Mouse (Mus musculus) adrenal gland, postnatal 10 days (tissue): Measurements from ENCODE around the gene Acad9. TPM values are rescaled to one million over a fixed set of nuclear protein-coding genes. Genes with fewer than 3 reads are reported as not detected.
A peak's percentile ranks its signal among the peaks of the same experiment; 100 is the strongest.

Source experiments
- DNase-seq: peaks from one replicate; pipeline ENCODE4 v3.0.0; 2021; ENCODE audit warnings: mixed read lengths
- long read RNA-seq, 2 experiments: library from polyadenylated mRNA; stranded (forward); transcript quantifications; one replicate each; pipeline ENCODE4 v2.0.0; 2021
- total RNA-seq, 2 experiments: library from RNA; stranded (reverse); gene quantifications; 2 replicates each; pipeline ENCODE4 v1.2.3; 2021

Acad9 gene
- total RNA-seq: 10 to 100 TPM; 56.7 to 64.7 TPM
- long read RNA-seq, experiment 1, transcript Acad9-201 (18 exons, 3,930 nt): major isoform, 112 of 131 reads
- long read RNA-seq, experiment 1, partial matches to known transcripts: 7 of 131 reads
- long read RNA-seq, experiment 1, other reads (novel, unspliced or antisense): 11 of 131 reads
- long read RNA-seq, experiment 2, transcript Acad9-201 (18 exons, 3,930 nt): major isoform, 58 of 69 reads
- long read RNA-seq, experiment 2, partial matches to known transcripts: 2 of 69 reads
- long read RNA-seq, experiment 2, other reads (novel, unspliced or antisense): 9 of 69 reads

DNA sequence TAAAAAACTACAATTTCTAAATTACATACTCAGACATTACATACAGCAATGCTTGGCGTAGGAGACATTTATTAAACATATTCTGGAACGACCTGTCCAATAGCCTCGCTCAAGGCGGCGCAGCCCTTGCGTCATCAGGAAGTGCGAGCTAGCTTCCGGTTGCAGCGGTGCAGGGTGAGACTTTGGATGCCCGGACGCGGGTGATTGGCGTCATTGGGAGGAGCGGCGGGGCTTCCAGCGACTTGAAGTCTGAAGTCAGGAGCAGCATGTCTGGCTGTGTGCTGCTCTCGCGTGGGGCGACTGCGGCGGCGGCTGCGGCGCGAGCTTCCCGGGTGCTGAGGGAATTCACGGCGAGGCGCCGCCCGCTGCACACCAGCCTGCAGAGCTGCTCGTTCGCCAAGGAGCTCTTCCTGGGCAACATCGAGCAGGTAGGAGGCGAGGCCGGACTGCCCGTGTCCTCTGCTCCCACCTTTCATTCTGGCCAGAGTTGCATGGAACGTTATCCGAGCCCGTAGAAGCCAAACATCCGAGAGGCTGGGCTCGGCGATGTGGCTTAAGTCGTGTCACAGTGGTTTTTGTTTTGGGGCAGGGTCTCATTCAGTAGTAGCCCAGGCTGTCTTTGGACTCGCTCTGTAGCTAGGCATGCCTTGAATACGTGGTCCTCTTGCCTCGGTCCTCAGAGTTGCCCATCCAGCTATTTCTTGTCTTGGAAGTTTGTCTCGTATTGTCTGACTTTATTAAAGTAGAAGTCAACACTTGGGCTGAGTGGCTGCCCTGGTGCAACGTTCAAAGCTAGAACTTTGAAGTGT is at the start of gene Acad9:
Acad9 (plus strand) TSS at position 137 of the 809 bp plus-strand sequence.
- peak; percentile 97 for DNase-seq

DNA sequence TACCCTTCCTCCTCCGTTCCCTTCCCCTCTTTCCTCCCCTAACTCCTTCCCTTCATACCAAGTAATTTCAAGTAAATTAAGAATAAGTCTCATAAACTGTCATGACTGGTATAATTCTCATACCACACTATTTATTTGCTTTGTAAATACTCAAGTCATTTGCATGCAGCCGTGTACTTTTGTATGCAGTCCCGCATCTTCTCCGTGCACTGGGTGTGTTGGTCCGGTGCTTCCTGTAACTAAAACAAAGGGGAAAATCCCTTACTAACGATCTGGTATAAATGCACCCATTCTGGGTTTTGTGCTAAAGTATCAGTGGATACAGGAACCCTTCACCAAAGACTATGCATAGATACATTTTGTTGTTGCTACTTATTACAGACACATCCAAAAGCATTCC is 40.0 kb upstream of the Acad9 start:
- DNase-seq: no peak

DNA sequence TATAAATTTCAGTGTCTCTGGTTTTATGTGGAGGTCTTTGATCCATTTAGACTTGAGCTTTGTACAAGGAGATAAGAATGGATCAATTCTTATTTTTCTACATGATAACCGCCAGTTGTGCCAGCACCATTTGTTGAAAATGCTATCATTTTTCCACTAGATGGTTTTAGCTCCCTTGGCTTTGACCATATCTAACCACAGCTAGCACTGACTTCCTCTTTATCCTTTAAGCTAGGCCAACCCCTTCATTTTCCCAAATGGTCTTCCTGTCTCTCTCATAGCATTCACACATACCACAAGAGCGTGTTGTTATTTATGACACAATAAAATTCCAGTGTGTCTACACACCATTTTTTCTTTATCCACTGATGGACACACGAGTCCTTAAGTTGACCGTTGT is 35.8 kb upstream of the Acad9 start:
- no peak for DNase-seq

DNA sequence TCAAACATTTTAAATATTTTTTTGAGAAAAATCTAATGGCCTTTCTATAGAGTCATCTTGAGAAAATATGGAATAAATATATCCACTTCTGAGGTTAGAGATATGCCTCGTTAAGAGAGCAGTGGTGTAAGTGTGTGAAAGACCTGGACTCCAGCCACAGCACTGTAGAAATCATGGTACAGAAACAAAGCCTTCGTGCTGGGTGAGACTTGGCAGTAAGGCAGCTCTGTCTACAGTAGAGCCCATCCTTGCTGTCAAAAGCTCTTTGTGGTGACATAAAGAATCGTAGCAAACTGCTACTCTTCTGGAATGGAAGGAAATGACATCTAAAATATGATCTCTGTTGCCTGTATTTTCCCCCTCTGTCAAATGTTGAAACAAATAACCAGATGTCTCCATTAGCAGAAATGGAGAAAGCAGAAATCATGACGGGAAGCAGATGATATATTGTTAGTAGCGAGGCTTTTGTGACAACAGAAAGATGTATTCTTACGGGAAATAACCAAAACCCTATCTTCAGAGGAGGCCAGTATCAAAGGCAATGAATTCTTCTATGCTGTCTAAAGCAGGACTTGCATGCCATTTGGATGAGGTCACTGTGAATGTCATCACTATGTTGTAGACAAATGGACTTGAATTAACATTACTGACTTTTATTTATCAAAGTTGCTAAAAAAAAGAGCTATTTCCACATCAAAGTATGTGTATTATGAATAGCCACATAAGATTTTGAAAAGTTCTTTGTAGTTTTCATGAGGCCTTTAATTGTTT is 33.9 kb upstream of the Acad9 start:
- peak; percentile 15 for DNase-seq

DNA sequence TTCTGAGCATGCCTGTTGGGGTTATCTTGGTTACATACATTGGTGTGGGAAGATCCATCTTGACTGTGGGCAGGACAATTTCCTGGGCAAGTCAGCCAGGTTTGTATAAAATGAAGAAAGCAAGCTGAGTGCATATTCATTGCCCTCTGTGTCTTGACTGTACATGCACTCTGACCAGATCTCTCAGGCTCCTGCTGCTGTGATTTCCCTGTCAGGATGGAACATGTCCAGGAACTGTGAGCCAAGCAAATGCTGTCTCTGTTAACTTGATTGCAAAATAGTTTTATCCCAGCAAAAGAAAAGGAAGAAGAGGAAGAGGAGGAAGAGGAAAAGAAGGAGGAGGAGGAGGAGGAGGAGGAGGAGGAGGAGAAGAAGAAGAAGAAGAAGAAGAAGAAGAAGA is 21.3 kb upstream of the Acad9 start:
- DNase-seq: peak; percentile 31

DNA sequence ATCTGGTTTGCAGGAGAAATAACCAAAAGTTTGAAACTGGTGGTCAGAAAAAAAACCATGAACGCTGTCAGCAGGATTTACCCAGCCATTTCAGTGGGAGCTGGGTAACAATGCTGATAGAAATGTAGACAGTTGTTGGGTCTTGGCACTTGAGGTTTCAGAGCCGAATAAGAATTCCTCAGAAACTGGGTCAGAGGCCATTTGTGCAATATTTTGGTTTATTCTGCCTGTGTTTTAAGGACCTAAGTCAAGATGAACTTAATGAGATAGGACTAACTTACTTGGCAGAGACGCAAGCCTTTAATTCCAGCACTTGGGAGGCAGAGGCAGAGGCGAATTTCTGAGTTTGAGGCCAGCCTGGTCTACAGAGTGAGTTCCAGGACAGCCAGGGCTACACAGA is 20.7 kb upstream of the Acad9 start:
- peak; percentile 5 for DNase-seq

DNA sequence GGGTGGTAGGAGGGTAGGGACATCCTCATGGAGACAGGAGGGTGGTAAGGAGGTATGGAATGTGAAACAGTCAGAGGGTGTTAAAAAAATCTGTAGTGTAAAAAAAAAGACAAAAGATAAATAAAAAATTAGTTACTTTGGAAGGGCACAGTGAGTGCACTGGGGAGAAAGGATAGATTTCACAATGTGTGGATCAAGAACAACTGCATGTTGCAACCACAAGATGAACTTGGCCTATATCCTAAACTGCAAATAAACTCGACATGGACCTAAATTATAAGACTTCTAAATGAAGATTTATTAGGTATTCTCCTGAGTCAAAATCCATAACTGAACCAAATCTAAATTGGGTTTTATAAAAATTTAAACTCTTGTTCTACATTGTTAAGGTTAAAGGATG is 16.7 kb upstream of the Acad9 start:
- DNase-seq: no peak

DNA sequence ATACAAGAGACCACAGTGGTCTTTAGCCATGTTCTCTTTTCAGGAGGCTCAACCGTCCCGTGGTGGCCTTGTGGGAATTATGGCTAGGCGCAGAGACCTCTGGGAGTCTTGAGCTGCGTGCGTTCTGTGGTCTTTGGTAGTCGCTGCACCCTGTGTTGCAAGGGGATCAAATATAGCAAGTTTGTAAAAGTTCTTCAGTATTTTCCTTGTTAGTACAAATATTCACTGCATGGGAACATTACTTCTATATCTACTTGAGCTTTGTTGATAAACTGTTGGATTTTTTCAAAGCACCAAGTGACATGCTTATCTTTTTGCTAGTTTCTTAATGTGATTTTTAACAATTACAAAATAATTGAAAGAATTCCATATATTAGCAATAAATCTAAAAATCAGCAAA is 12.3 kb upstream of the Acad9 start, which contains the start of gene Ccdc144b:
Ccdc144b (minus strand) TSS at position 101 of the 400 bp plus-strand sequence.
- no peak for DNase-seq

DNA sequence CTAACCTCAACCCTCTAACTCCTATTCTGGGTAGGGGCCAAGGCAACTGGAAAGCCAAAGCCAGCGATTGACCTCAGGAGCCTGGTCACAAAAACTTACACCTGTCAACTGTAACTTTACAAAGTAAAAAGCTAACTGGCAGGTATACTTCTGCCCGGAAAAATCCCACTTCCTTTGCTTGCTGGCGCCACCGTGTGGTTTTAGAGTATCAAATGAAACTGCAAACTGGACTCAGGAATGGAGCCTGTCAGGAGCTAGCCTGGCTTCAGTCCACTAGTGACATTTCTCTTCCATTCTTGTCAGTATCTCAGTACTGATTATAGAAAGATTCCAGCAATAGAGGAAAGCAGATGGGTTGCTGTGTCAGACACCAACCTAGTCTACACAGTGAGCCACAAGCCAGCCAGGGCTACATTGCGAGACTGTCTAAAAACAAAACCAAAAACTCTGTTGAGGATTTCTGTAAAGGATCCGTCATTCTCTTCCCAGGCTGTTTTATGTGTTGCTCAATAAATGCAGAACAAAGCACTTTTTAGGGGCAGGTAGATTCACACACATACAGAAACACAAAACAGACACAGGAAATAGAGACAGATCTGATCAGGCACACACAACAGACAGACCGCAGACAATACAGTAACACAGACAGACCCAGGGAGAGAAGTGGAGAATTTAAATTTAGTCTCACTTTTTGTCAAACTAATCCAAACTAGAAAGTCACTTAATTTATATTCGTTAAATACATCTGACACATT is 5.5 kb upstream of the Acad9 start:
- DNase-seq: peak; percentile 80

DNA sequence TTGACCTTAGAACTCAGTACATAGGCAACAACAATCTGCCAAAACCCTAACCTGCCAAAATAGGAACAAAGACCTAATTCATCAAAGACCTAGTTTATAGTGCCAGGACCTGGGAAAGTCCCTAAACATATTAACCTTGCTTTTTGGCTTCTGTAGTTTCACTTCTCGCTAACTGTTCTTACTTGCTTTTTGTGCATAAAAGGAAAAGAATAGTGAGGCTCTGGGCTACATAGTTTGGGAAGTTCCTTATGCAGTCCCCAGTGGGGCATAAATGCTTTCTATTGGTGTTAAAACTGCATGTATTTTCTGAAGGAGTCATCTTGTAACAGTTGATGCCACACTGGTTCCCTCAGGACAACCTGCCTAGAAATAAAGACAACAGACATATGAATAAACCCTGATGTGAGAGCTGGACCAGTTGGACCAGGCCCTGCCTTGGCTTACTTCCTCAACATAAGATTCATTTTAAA is 1.2 kb upstream of the Acad9 start:
- no peak for DNase-seq

DNA sequence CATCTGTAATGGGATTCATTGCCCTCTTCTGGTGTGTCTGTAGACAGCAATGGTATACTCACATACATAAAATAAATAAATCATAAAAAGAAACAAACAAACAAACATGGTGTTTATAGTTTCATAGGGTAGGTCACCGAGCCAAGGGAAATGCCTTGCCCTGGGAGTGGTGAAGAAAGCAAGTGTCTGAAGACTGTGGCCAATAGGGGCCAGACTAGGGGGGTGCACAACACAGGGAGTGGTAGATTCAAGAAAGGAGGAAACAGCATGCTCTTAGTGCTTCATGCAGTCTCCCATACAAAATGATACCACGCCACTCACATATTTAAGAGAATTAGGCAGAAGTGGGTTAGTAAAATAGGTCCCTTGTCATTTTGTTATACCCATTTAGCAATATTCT is 613 bp upstream of the Acad9 start:
- no peak for DNase-seq

DNA sequence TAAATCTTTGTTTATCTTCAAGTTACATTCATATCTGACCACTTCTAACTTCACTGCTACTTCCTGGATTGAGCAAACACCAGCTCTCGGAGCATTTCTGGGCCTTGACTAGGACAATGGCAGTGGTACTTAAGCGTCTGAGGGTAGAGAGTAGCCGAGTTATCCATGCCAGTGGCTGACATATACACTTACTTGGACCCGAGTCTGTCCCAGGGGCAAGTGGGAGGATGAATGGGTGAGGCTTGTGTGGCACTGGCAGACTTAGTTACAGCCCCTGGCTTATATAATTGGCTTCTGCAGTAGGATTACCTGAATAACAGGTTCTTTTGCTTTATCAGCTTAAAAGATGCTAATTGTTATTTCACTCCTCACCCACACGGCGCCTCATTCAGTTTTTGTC is 2.0 kb downstream of the Acad9 start:
- no peak for DNase-seq

DNA sequence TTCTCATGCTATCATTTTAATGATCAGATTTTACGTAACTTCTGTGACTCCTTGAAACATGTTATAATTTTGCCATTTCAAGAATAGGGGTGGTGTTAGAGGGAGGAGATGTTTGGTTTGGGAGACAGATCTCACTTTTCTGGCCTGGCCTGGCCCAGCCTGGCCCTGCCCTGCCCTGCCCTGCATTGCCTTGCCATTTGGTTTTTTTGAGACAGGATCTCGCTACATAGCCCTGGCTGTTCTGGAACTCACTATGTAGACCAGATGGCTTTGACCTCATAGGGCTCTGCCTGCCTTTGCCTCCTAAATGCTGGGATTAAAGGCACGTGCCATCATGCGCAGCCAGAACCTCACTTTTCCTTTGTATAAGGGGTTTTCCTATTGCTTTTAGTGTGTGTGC is 4.7 kb downstream of the Acad9 start:
- DNase-seq: no peak

DNA sequence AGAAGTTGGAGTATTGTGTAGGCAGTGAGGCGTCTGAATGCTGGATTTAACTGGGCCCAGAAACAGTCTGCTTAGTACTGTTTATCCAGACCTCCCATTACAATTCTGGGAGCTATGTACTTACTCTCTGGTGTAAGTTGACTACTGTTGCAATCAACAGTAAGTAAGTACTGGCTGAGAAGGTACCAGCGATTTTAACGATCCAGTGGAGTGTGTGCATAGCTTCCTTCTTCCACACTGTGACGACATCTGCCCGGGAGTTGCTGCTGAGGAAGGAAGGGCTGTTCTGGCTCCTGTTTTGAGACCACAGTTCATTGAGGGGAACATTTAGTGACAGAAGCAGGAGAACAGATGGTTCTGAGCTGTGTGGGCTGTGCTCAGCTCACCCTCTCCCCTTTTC is 5.3 kb downstream of the Acad9 start:
- no peak for DNase-seq

DNA sequence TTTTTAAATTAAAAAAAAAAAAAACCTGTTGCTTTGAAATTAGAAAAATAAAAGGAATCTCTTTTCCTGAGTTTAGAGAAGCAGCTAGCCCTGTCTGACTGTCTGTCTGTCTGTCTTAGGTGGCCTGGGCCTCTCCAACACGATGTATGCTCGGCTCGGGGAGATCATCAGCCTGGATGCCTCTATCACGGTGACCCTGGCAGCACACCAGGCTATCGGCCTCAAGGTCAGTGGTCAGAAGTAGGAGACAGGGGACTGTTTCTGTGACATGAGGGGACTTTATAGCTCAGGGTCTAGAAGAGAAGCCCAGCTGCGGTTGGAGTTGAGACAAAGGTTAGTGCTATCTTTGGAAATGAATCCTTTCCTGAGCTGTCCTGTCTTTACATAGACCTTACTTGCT is 8.5 kb downstream of the Acad9 start:
- DNase-seq: no peak

DNA sequence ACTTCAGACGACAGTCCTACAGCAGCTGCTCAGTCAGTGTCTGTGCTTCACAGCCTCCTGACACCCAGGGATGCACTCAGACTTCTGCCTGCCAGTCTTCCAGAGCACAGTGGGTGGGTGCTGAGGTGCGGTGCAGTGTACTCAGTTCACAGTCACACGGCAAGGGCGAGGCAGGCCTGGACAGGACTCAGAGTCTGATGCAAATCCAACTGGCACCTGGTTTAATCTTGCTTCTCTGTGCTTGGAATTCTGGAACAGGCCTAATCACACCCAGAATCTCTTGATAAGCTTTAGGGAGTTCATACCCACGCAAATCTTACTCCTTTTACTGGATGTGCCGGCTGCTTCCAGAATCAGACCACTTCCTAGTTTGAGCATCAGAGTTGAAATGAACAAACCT is 9.7 kb downstream of the Acad9 start:
- DNase-seq: no peak

DNA sequence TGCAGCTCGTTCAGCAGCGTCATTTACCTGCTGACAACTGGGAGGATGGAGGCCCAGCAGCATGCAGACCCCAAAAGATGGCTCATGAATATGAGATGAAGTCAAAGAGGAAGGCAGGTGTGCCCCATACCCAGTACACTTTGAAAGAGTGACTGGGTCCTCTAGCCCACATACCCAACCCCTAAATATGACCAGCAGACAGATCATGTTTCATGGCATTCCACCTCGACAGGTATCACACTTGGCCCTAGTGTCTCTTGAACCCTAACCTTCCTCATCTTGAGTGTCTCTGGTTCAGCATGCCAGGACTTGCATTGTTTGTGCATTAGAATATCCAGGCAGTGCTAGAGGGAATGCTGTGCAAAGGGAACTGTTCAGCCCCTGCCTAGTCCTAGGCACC is 11.6 kb downstream of the Acad9 start:
- DNase-seq: no peak

DNA sequence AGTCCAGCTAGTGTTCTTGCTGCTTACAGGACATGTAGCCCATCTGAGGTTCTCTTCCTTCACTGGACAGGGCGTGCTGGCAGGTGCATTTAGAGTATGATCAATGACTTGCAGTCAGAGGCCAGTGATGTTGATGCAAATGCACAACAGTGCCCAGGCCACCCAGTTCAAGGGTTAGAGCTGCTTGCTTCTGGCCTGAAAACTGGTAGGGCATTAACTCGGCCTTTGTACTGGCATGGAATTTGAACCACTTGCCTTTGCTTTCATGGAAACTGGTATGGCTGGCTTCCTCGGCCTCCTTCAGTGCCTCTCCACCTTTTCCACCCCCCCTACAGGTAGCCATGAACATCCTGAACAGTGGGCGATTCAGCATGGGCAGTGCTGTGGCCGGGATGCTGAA is 14.1 kb downstream of the Acad9 start:
- no peak for DNase-seq

DNA sequence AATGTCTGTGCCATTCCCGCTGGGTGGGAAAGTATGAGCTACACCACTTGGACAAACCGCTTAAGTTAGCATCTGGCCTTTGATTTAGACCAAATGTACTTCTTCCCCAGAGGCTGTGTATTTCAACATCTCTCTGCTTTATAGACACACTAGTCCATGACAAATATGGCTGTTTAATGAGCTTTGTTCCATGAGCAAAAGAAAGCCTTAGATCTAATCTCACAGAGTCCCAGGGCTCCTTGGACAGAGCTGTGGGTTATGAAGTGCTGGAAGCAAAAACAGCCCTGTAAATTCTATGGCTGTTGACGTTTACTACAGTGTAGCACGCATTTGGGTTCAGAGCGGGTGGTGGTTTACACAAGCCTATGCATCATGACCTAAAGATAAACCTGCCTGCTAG is 15.0 kb downstream of the Acad9 start:
- no peak for DNase-seq

DNA sequence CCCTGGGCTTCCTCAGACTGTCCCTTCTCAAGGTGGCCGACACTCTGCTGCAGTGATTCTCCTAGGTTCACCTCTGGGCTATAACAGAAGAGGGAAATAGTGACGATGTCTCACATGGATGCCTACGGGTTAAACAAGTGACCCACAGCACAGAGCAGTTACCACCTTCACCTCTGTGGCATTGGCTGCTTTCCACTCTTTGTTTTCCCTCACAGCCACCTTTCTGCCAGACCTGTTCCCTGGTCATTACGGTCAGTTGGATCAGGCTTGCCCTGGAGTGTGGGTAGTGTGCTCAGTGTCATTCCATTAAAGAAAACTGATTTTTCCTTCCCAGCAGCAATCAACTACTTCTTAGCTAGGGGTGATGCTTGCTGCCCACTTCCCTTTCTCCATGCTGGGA is 17.1 kb downstream of the Acad9 start:
- no peak for DNase-seq

DNA sequence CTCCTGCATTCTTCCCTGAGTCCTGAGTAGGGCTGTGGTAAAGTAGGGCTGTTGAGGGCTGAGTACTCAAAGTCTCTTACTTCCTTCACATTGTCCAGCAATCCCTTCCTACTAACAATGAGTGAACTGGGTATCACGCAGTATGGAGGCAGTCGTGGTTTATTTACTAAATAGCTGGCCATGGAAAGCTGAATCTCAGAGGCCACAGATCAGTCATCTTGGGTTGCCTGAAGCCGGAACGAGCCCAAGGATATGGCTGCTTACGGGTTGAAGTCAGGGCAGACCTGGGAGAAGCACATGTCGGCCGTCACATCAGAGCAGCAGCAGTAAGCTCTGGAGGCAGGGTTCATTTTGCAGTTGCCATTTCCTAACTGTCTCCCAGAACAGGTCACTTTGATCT is 17.6 kb downstream of the Acad9 start:
- no peak for DNase-seq

DNA sequence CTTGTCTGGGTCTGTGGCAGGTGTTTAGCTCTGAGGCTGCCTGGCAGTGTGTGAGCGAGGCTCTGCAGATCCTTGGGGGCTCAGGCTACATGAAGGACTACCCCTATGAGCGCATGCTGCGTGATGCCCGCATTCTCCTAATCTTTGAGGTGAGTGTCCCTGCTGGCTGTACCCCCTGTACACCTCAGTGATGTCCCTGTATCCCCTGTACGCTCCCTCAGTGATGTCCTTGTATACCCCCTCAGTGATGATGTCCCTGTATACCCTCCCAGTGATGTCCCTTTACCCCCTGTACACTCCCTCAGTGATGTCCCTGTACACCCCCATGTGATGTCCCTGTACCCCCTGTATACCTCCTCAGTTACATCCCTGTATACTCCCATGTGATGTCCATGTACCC is 19.6 kb downstream of the Acad9 start:
- no peak for DNase-seq
